Mouse (Mus musculus) layer of hippocampus, adult 9-11 months (tissue): Measurements from ENCODE around the gene Hsd11b2.
A peak's percentile ranks its signal among the peaks of the same experiment; 100 is the strongest.

Source experiments
- DNase-seq: peaks from one replicate; pipeline ENCODE4 v3.0.0; 2022

The Hsd11b2 gene

GRCm38 (mm10) chr8:105488082-105488481 is 30.5 kb upstream of the Hsd11b2 start:
- DNase-seq, result no peak

GRCm38 (mm10) chr8:105489281-105489680 is 29.3 kb upstream of the Hsd11b2 start:
- no peak for DNase-seq

- no peak for DNase-seq
Measured at GRCm38 (mm10) chr8:105493495-105493894, 25.1 kb upstream of the Hsd11b2 start.

- no peak for DNase-seq
Measured at GRCm38 (mm10) chr8:105494566-105494965, 24.0 kb upstream of the Hsd11b2 start.

GRCm38 (mm10) chr8:105495350-105496302 is 22.9 kb upstream of the Hsd11b2 start:
- no peak for DNase-seq

- peak; percentile 82 for DNase-seq
Measured at GRCm38 (mm10) chr8:105496439-105497180, 21.9 kb upstream of the Hsd11b2 start, which contains the start of gene Zdhhc1. Gene Zdhhc1, minus strand, starts transcription at chr8:105496902.

- no peak for DNase-seq
Measured at GRCm38 (mm10) chr8:105499787-105500186, 18.8 kb upstream of the Hsd11b2 start.

GRCm38 (mm10) chr8:105504617-105505016 is 13.9 kb upstream of the Hsd11b2 start:
- no peak for DNase-seq

- no peak for DNase-seq
Measured at GRCm38 (mm10) chr8:105506977-105507376, 11.6 kb upstream of the Hsd11b2 start.

GRCm38 (mm10) chr8:105508758-105509157 is 9.8 kb upstream of the Hsd11b2 start:
- no peak for DNase-seq

GRCm38 (mm10) chr8:105509997-105510735 is 8.4 kb upstream of the Hsd11b2 start:
- no peak for DNase-seq

GRCm38 (mm10) chr8:105514194-105514593 is 4.4 kb upstream of the Hsd11b2 start:
- no peak for DNase-seq

GRCm38 (mm10) chr8:105514656-105515055 is 3.9 kb upstream of the Hsd11b2 start:
- DNase-seq, result peak; percentile 66

GRCm38 (mm10) chr8:105516018-105516645 is 2.4 kb upstream of the Hsd11b2 start:
- peak; percentile 52 for DNase-seq

- no peak for DNase-seq
Measured at GRCm38 (mm10) chr8:105517346-105517745, 1.2 kb upstream of the Hsd11b2 start.

GRCm38 (mm10) chr8:105519591-105519990 is 1.0 kb downstream of the Hsd11b2 start:
- no peak for DNase-seq

GRCm38 (mm10) chr8:105520521-105520920 is 2.0 kb downstream of the Hsd11b2 start:
- no peak for DNase-seq

GRCm38 (mm10) chr8:105521061-105521460 is 2.5 kb downstream of the Hsd11b2 start:
- no peak for DNase-seq

- no peak for DNase-seq
Measured at GRCm38 (mm10) chr8:105521995-105522769, 3.6 kb downstream of the Hsd11b2 start.

- DNase-seq, result no peak
Measured at GRCm38 (mm10) chr8:105522890-105523289, 4.3 kb downstream of the Hsd11b2 start.

GRCm38 (mm10) chr8:105527110-105527509 is 8.6 kb downstream of the Hsd11b2 start:
- no peak for DNase-seq

- no peak for DNase-seq
Measured at GRCm38 (mm10) chr8:105528206-105528605, 9.7 kb downstream of the Hsd11b2 start.
